Mouse (Mus musculus) kidney, postnatal 0 days (tissue): ENCODE results near the gene Ficd. TPM values are rescaled to one million over a fixed set of nuclear protein-coding genes. Genes with fewer than 3 reads are reported as not detected.

Experiments used
- ATAC-seq: fragments of 200-750 bp; cut with Nextera tagmentation; replicated peaks from 2 replicates; pipeline ENCODE4 v1.8.0; 2017; ENCODE audit warnings: low read depth, moderate number of reproducible peaks, moderate TSS enrichment, moderate library complexity; ENCODE audit not compliant: low FRiP score
- DNase-seq: peaks from one replicate; pipeline ENCODE4 v3.0.0-alpha.2; 2016; ENCODE audit warnings: low spot score
- H3K27ac ChIP-seq: fragments of 300-500 bp; sonication (generic); 2 replicates; pipeline ENCODE4 v1.5.1; 2014; ENCODE audit warnings: mild to moderate bottlenecking
- H3K27me3 ChIP-seq: fragments of 300-500 bp; sonication (generic); 2 replicates; pipeline ENCODE4 v1.6.1; 2014; ENCODE audit warnings: low read length, mixed read lengths; ENCODE audit not compliant: insufficient read depth
- H3K36me3 ChIP-seq: fragments of 300-500 bp; sonication (generic); 2 replicates; pipeline ENCODE4 v1.6.1; 2014; ENCODE audit warnings: low read length, mixed read lengths; ENCODE audit not compliant: insufficient read depth
- H3K4me1 ChIP-seq: fragments of 300-500 bp; sonication (generic); replicated peaks from 2 replicates; pipeline ENCODE4 v1.6.1; 2014; ENCODE audit warnings: antibody characterized with exemption, low read length, mixed read lengths; ENCODE audit not compliant: insufficient read depth
- H3K4me2 ChIP-seq: fragments of 300-500 bp; sonication (generic); 2 replicates; pipeline ENCODE4 v1.6.1; 2014; ENCODE audit warnings: mild to moderate bottlenecking, low read length, moderate library complexity, mixed read lengths
- H3K4me3 ChIP-seq: fragments of 300-500 bp; sonication (generic); replicated peaks from 2 replicates; pipeline ENCODE4 v1.5.1; 2014; ENCODE audit warnings: low read depth, low read length
- H3K9ac ChIP-seq: fragments of 300-500 bp; sonication (generic); 2 replicates; pipeline ENCODE4 v1.6.1; 2014; ENCODE audit warnings: low read depth, low read length
- H3K9me3 ChIP-seq: fragments of 300-500 bp; sonication (generic); replicated peaks from 2 replicates; pipeline ENCODE4 v1.6.1; 2016; ENCODE audit warnings: low read length, inconsistent platforms, mixed read lengths
- CTCF ChIP-seq: IDR thresholded peaks from 2 replicates; pipeline ENCODE4 v1.5.1; 2016; ENCODE audit warnings: antibody characterized with exemption, low read depth, mild to moderate bottlenecking, moderate library complexity
- WGBS: fragments of 180-500 bp; shearing (Covaris S2); extraction: QIAGEN DNeasy Blood & Tissue Kit; methylation state at CpG from one replicate; pipeline ENCODE4 v1.1.7; 2014; 5-methylcytosine and 5-hydroxymethylcytosine counted together
- polyA plus RNA-seq: library from polyadenylated mRNA; unstranded; fragments of >200 nt; fragmentation: Nextera tagmentation; extraction: Ambion mirVana; gene quantifications from 2 replicates; pipeline ENCODE4 v1.2.1, GENCODE M21; 2015

The Ficd gene
- polyA plus RNA-seq, 1 experiment from 2014 or later = 5.4 TPM

GRCm38 (mm10) chr5:113755347-113756030, 19.9 kb downstream of the Ficd start:
- no peak for DNase-seq
- H3K4me1 ChIP-seq = no peaks in the 10 kb centered on the region
- TF ChIP-seq CTCF = no peak
- H3K36me3 ChIP-seq = peaks cover 89% of the 10 kb centered on the region
- no peak overlapping the region for H3K27ac ChIP-seq
- H3K27me3 ChIP-seq = no peaks in the 10 kb centered on the region
- H3K9me3 ChIP-seq = no peaks in the 10 kb centered on the region
- no peak for ATAC-seq
- WGBS = 82% methylated on average over 15 of the region's 15 CpGs
- H3K4me2 ChIP-seq = no peak overlapping the region
- no peak overlapping the region for H3K9ac ChIP-seq
- H3K4me3 ChIP-seq = no peak overlapping the region

GRCm38 (mm10) chr5:113761585-113761984, 26.0 kb downstream of the Ficd start:
- DNase-seq (no peak), ATAC-seq (no peak)
- H3K36me3 ChIP-seq = peaks cover 57% of the 10 kb centered on the region
- H3K27me3 ChIP-seq = no peaks in the 10 kb centered on the region
- no peak overlapping the region for H3K9ac ChIP-seq
- TF ChIP-seq CTCF = no peak
- no peaks in the 10 kb centered on the region for H3K9me3 ChIP-seq
- H3K27ac ChIP-seq = no peak overlapping the region
- H3K4me1 ChIP-seq = no peaks in the 10 kb centered on the region
- 91% methylated on average over 2 of the region's 2 CpGs for WGBS
- H3K4me3 ChIP-seq = no peak overlapping the region
- H3K4me2 ChIP-seq = no peak overlapping the region

DNA sequence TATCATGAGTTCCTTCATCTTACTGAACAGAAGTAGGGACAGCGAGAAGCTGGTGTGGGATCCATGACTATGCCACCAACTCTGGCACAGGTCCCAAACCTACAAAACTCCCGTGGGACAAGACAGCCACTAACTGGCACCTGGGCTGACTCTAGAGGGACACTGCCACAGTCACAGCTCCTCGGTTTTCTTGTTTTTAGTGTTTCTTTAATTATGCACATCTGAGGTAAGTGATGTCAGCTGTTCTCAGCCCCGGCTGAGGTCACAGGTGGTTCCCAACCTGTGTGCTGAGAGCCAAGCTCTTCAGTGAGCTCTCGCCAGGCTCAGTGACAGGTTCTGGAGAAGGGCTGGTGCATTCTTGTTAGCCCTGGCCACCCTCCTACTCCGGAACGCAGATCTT, 28.8 kb downstream of the Ficd start:
- H3K4me3 ChIP-seq = no peak overlapping the region
- TF ChIP-seq CTCF = no peak
- H3K27me3 ChIP-seq = no peaks in the 10 kb centered on the region
- H3K4me2 ChIP-seq = no peak overlapping the region
- WGBS = 90% methylated on average over 7 of the region's 7 CpGs
- no peak overlapping the region for H3K9ac ChIP-seq
- H3K36me3 ChIP-seq = peaks cover 32% of the 10 kb centered on the region; the same call in 1 of the 2 replicates
- H3K9me3 ChIP-seq = no peaks in the 10 kb centered on the region
- no peak for DNase-seq
- H3K4me1 ChIP-seq = no peaks in the 10 kb centered on the region; the same call in 1 of the 2 replicates
- ATAC-seq = no peak
- no peak overlapping the region for H3K27ac ChIP-seq

GRCm38 (mm10) chr5:113765641-113766526, 30.3 kb downstream of the Ficd start:
- 79% methylated on average over 13 of the region's 13 CpGs for WGBS
- TF ChIP-seq CTCF = no peak

GRCm38 (mm10) chr5:113768806-113769205, 33.2 kb downstream of the Ficd start:
- ATAC-seq (no peak), DNase-seq (no peak)
- Histone ChIP-seq H3K36me3 (0 out of 2 replicates have a peak, but pooled peaks cover 6% of the 10 kb centered on the region), H3K4me1 (peaks cover 9% of the 10 kb centered on the region; the same call in 1 of the 2 replicates), H3K27me3 (no peaks in the 10 kb centered on the region), H3K9me3 (no peaks in the 10 kb centered on the region), H3K4me3 (no peak overlapping the region), H3K9ac (no peak overlapping the region), H3K27ac (no peak overlapping the region), H3K4me2 (no peak overlapping the region)
- WGBS = 87% methylated on average over 8 of the region's 8 CpGs
- no peak for TF ChIP-seq CTCF

More at GRCm38 (mm10) chr5:113765641-113766526, 30.3 kb downstream of the Ficd start:
- no peak overlapping the region for H3K9ac ChIP-seq
- ATAC-seq (no peak), DNase-seq (no peak)
- H3K9me3 ChIP-seq = no peaks in the 10 kb centered on the region
- H3K4me1 ChIP-seq = peaks cover 9% of the 10 kb centered on the region; the same call in 1 of the 2 replicates
- peaks cover 26% of the 10 kb centered on the region; the same call in 1 of the 2 replicates for H3K36me3 ChIP-seq
- H3K4me2 ChIP-seq = no peak overlapping the region
- H3K4me3 ChIP-seq = no peak overlapping the region
- no peaks in the 10 kb centered on the region for H3K27me3 ChIP-seq
- no peak overlapping the region for H3K27ac ChIP-seq
